Mouse (Mus musculus) MEL-GATA-1-ER (cell line): ENCODE results near the gene Cyp19a1.

Source experiments
- DNase-seq: peaks from one replicate; pipeline ENCODE4 v3.0.0-alpha.2; 2012; ENCODE audit warnings: low read depth; ENCODE audit errors: extremely low read depth

Gene Cyp19a1

GRCm38 (mm10) chr9:54180216-54180615 lies 87.7 kb downstream of the Cyp19a1 start:
- DNase-seq = no peak

GRCm38 (mm10) chr9:54169489-54169888 lies 98.4 kb downstream of the Cyp19a1 start:
- no peak for DNase-seq

GRCm38 (mm10) chr9:54168425-54168824 lies 99.5 kb downstream of the Cyp19a1 start:
- DNase-seq = no peak

GRCm38 (mm10) chr9:54163117-54163516 lies 104.8 kb downstream of the Cyp19a1 start:
- DNase-seq = no peak

- no peak for DNase-seq
Observed at GRCm38 (mm10) chr9:54153679-54154078, 114.2 kb downstream of the Cyp19a1 start.

GRCm38 (mm10) chr9:54139191-54139590 lies 128.7 kb downstream of the Cyp19a1 start:
- no peak for DNase-seq
